Mouse (Mus musculus) forebrain, embryonic 11.5 days (tissue): Measurements from ENCODE around the gene Ulbp1. TPM values are rescaled to one million over a fixed set of nuclear protein-coding genes. Genes with fewer than 3 reads are reported as not detected.
"Not testable (repeated sequence)": the region's sequence is repeated elsewhere in the genome, so short reads cannot be mapped to it uniquely, and the experiment has no call there.

Source experiments
- ATAC-seq: fragments of 200-750 bp; cut with Nextera tagmentation; replicated peaks from 2 replicates; pipeline ENCODE4 v1.8.0; 2017; ENCODE audit warnings: moderate TSS enrichment; ENCODE audit not compliant: low FRiP score
- DNase-seq: peaks from one replicate; pipeline ENCODE4 v3.0.0-alpha.2; 2017; ENCODE audit warnings: low spot score
- H3K27ac ChIP-seq: fragments of 300-500 bp; sonication (generic); 2 replicates; pipeline ENCODE4 v1.5.1; 2014; ENCODE audit warnings: low read depth, low read length
- H3K27me3 ChIP-seq: fragments of 300-500 bp; sonication (generic); 2 replicates; pipeline ENCODE4 v1.6.1; 2014; ENCODE audit warnings: mild to moderate bottlenecking, low read length, mixed read lengths; ENCODE audit not compliant: control insufficient read depth, insufficient read depth
- H3K36me3 ChIP-seq: fragments of 300-500 bp; sonication (generic); 2 replicates; pipeline ENCODE4 v1.6.1; 2014; ENCODE audit warnings: mild to moderate bottlenecking, low read length, moderate library complexity, mixed read lengths; ENCODE audit not compliant: control insufficient read depth, insufficient read depth
- H3K4me1 ChIP-seq: fragments of 300-500 bp; sonication (generic); replicated peaks from 2 replicates; pipeline ENCODE4 v1.6.1; 2014; ENCODE audit warnings: low read length, mixed read lengths; ENCODE audit not compliant: control insufficient read depth, insufficient read depth
- H3K4me2 ChIP-seq: fragments of 300-500 bp; sonication (generic); 2 replicates; pipeline ENCODE4 v1.6.1; 2014; ENCODE audit warnings: low read depth, mild to moderate bottlenecking, low read length, moderate library complexity, mixed read lengths; ENCODE audit not compliant: severe bottlenecking
- H3K4me3 ChIP-seq: fragments of 300-500 bp; sonication (generic); 2 replicates; pipeline ENCODE4 v1.5.1; 2014; ENCODE audit warnings: low read depth, low read length
- H3K9ac ChIP-seq: fragments of 300-500 bp; sonication (generic); 2 replicates; pipeline ENCODE4 v1.6.1; 2014; ENCODE audit warnings: low read length
- H3K9me3 ChIP-seq: fragments of 300-500 bp; sonication (generic); 2 replicates; pipeline ENCODE4 v1.6.1; 2016; ENCODE audit warnings: low read length, mixed read lengths; ENCODE audit not compliant: control insufficient read depth
- WGBS: fragments of 180-500 bp; shearing (Covaris S2); extraction: QIAGEN DNeasy Blood & Tissue Kit; methylation state at CpG from one replicate; pipeline ENCODE4 v1.1.7; 2014; 5-methylcytosine and 5-hydroxymethylcytosine counted together
- polyA plus RNA-seq: library from polyadenylated mRNA; unstranded; fragments of >200 nt; fragmentation: Nextera tagmentation; extraction: Ambion mirVana; gene quantifications from 2 replicates; pipeline ENCODE4 v1.2.1, GENCODE M21; 2014

Gene Ulbp1
- 1.1 and 2.3 TPM in 2 replicates for polyA plus RNA-seq

- H3K36me3 ChIP-seq = no peaks in the 10 kb centered on the region
- no peaks in the 10 kb centered on the region for H3K27me3 ChIP-seq
- DNase-seq = no peak
- no peaks in the 10 kb centered on the region for H3K4me1 ChIP-seq
- no peak within 1 kb of the TSS for H3K9ac ChIP-seq
- no peaks in the 10 kb centered on the region for H3K9me3 ChIP-seq
- no peak within 1 kb of the TSS for H3K4me3 ChIP-seq
- ATAC-seq = no peak
- H3K27ac ChIP-seq = no peak within 1 kb of the TSS
- WGBS = 78% methylated on average over 13 of the region's 13 CpGs
- H3K4me2 ChIP-seq = no peak within 1 kb of the TSS
Observed at GRCm38 (mm10) chr10:7473197-7473889, at the start of gene Ulbp1. Gene Ulbp1 (minus strand): TSS chr10:7473638.

- H3K4me1 ChIP-seq, H3K27ac ChIP-seq, H3K36me3 ChIP-seq, ATAC-seq, H3K4me2 ChIP-seq, DNase-seq, H3K9me3 ChIP-seq, H3K4me3 ChIP-seq, H3K9ac ChIP-seq, H3K27me3 ChIP-seq: not testable (repeated sequence)
- 47% methylated on average over 1 of the region's 1 CpGs for WGBS
Observed at GRCm38 (mm10) chr10:7498180-7498579, 24.7 kb upstream of the Ulbp1 start.

- H3K4me1 ChIP-seq, H3K36me3 ChIP-seq, H3K27ac ChIP-seq, DNase-seq, H3K4me3 ChIP-seq, H3K9me3 ChIP-seq, ATAC-seq, H3K27me3 ChIP-seq, H3K9ac ChIP-seq: not testable (repeated sequence)
- H3K4me2 ChIP-seq = 0 out of 2 replicates have a peak overlapping the region, but pooled peaks have one; percentile 26
- WGBS = 4% methylated on average over 10 of the region's 10 CpGs
Observed at GRCm38 (mm10) chr10:7492384-7492783, 18.9 kb upstream of the Ulbp1 start.

GRCm38 (mm10) chr10:7483650-7484049, 10.2 kb upstream of the Ulbp1 start:
- no peak for ATAC-seq
- WGBS = 66% methylated on average over 4 of the region's 4 CpGs
- no peak overlapping the region for H3K27ac ChIP-seq
- no peak for DNase-seq
- H3K36me3 ChIP-seq = no peaks in the 10 kb centered on the region
- H3K4me2 ChIP-seq = no peak overlapping the region
- no peaks in the 10 kb centered on the region for H3K27me3 ChIP-seq
- H3K4me3 ChIP-seq = no peak overlapping the region
- no peak overlapping the region for H3K9ac ChIP-seq
- no peaks in the 10 kb centered on the region for H3K4me1 ChIP-seq
- no peaks in the 10 kb centered on the region for H3K9me3 ChIP-seq

- H3K4me1 ChIP-seq, H3K9ac ChIP-seq, H3K36me3 ChIP-seq, DNase-seq, H3K4me3 ChIP-seq, H3K4me2 ChIP-seq, H3K27me3 ChIP-seq, H3K9me3 ChIP-seq, ATAC-seq, H3K27ac ChIP-seq: not testable (repeated sequence)
- WGBS = 92% methylated on average over 7 of the region's 13 CpGs
Observed at GRCm38 (mm10) chr10:7474225-7474624, 787 bp upstream of the Ulbp1 start.

- H3K36me3 ChIP-seq = no peaks in the 10 kb centered on the region
- no peak overlapping the region for H3K4me2 ChIP-seq
- no peaks in the 10 kb centered on the region for H3K4me1 ChIP-seq
- H3K27me3 ChIP-seq = no peaks in the 10 kb centered on the region
- no peak overlapping the region for H3K27ac ChIP-seq
- H3K4me3 ChIP-seq = no peak overlapping the region
- WGBS = 79% methylated on average over 3 of the region's 3 CpGs
- DNase-seq (no peak), ATAC-seq (no peak)
- no peak overlapping the region for H3K9ac ChIP-seq
- H3K9me3 ChIP-seq = no peaks in the 10 kb centered on the region
Observed at GRCm38 (mm10) chr10:7471664-7472063, 1.8 kb downstream of the Ulbp1 start.

GRCm38 (mm10) chr10:7470457-7470856, 3.0 kb downstream of the Ulbp1 start:
- no peak for DNase-seq
- Histone ChIP-seq H3K4me2 (peak overlapping the region; percentile 34; the same call in 1 of the 2 replicates), H3K27me3 (no peaks in the 10 kb centered on the region), H3K4me3 (no peak overlapping the region), H3K27ac (no peak overlapping the region), H3K36me3 (no peaks in the 10 kb centered on the region), H3K4me1 (no peaks in the 10 kb centered on the region), H3K9ac (no peak overlapping the region), H3K9me3 (no peaks in the 10 kb centered on the region)
- 12% methylated on average over 7 of the region's 7 CpGs for WGBS
- peak; percentile 66 for ATAC-seq

GRCm38 (mm10) chr10:7469716-7470414, 3.6 kb downstream of the Ulbp1 start:
- H3K9ac ChIP-seq, DNase-seq, H3K27ac ChIP-seq, H3K4me3 ChIP-seq, H3K4me1 ChIP-seq, H3K9me3 ChIP-seq, H3K36me3 ChIP-seq, H3K27me3 ChIP-seq: not testable (repeated sequence)
- peak; percentile 72 for ATAC-seq
- 0% methylated on average over 7 of the region's 7 CpGs for WGBS
- peak overlapping the region; percentile 34; the same call in 1 of the 2 replicates for H3K4me2 ChIP-seq
